Mouse (Mus musculus) liver, adult 2 months (tissue): Measurements from ENCODE around the gene Aqp11.

ENCODE experiments used
- CTCF ChIP-seq: fragments of 200-500 bp; IDR thresholded peaks from 2 replicates; pipeline ENCODE4 v1.5.1; 2011; ENCODE audit warnings: low read depth, low read length, control low read depth
- POLR2A ChIP-seq: fragments of 200-500 bp; IDR thresholded peaks from 2 replicates; pipeline ENCODE4 v1.6.1; 2011; ENCODE audit warnings: low read length, control low read depth; ENCODE audit not compliant: insufficient read depth; ENCODE audit errors: extremely low read depth

DNA sequence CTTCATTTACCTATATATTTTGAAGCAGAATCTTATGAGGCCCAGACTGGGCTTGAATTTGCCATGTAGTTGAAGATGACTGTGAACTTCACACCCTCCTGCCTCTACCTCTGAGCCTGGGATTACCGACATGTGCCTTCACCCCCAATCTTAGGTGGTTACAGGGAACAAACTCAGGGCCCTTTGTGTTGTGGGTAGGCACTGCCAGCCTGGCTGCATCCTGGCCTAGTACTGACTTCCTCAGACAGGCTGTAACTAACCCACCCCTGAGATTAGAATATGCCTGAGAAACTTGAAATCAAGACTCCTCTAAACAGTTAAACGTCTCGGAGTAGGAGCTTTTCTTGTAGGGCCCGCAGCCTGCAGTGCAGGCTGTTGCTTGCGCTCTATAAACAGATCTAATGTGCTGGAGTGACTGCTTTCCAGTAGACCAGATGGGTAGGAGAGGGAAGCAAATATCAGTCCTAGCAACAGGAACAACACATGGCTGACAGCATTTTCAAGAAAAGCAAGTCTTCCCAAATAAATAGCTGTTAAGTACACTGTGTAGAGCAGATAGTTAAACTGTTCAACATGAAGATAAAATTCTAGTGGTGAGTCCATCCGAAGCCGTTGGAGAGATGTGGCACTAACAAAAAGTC is 15.7 kb downstream of the Aqp11 start:
- TF ChIP-seq POLR2A (no peak), CTCF (no peak)
